Mouse (Mus musculus) stomach, postnatal 0 days (tissue): ENCODE results near the gene Mrpl46.

Source experiments
- CTCF ChIP-seq: IDR thresholded peaks from 2 replicates; pipeline ENCODE4 v1.5.1; 2016; ENCODE audit warnings: antibody characterized with exemption, low read depth, mild to moderate bottlenecking, moderate library complexity
- EP300 ChIP-seq: optimal IDR thresholded peaks from 2 replicates; pipeline ENCODE3; 2016; ENCODE audit warnings: antibody characterized with exemption

GRCm38 (mm10) chr7:78782639-78783581, at the start of gene Mrpl46, which contains the start of gene Mrps11:
- TF ChIP-seq CTCF (no peak), EP300 (no peak)
